Mouse (Mus musculus) Patski (cell line): ENCODE data around the gene Ggcx. TPM values are rescaled to one million over a fixed set of nuclear protein-coding genes. Genes with fewer than 3 reads are reported as not detected.
A peak's percentile ranks its signal among the peaks of the same experiment; 100 is the strongest.
"Not testable (repeated sequence)": the region's sequence is repeated elsewhere in the genome, so short reads cannot be mapped to it uniquely, and the experiment has no call there.

Experiments used
- ATAC-seq: fragments of 100-300 bp; one replicate; pipeline ENCODE4 v1.8.0; 2021
- CTCF ChIA-PET: fragments of 350-600 bp; sonication (Branson Sonifier 250); formaldehyde crosslinking; loops from one replicate; lab custom pipeline; 2022; ENCODE audit warnings: inconsistent platforms; lab: Charles Lee
- POLR2A ChIA-PET: fragments of 350-600 bp; sonication (Branson Sonifier 250); formaldehyde crosslinking; loops from one replicate; lab custom pipeline; 2022; ENCODE audit warnings: antibody characterized with exemption, inconsistent platforms; lab: Charles Lee
- DNase-seq: peaks from one replicate; pipeline ENCODE4 v3.0.0-alpha.2; 2011; ENCODE audit warnings: low read depth, low spot score
- H3K27me3 ChIP-seq: fragments of 371-371 bp; one replicate; pipeline ENCODE4 v1.5.1; 2021
- CTCF ChIP-seq: fragments of 100-300 bp; IDR thresholded peaks from one replicate; pipeline ENCODE4 v1.5.1; 2021
- in situ Hi-C: fragments of 300-500 bp; cut with MboI; formaldehyde crosslinking; loops from 3 replicates; pipeline ENCODE4 v1.11.1; 2018; ENCODE audit warnings: low pct_unique_long_range_greater_than_20kb, mixed read lengths
- polyA plus RNA-seq: library from polyadenylated mRNA; unstranded; gene quantifications from one replicate; pipeline ENCODE4 v1.2.3, GENCODE M21; 2021

The Ggcx gene
- polyA plus RNA-seq, 1 experiment from 2014 or later = 36.3 TPM

DNA sequence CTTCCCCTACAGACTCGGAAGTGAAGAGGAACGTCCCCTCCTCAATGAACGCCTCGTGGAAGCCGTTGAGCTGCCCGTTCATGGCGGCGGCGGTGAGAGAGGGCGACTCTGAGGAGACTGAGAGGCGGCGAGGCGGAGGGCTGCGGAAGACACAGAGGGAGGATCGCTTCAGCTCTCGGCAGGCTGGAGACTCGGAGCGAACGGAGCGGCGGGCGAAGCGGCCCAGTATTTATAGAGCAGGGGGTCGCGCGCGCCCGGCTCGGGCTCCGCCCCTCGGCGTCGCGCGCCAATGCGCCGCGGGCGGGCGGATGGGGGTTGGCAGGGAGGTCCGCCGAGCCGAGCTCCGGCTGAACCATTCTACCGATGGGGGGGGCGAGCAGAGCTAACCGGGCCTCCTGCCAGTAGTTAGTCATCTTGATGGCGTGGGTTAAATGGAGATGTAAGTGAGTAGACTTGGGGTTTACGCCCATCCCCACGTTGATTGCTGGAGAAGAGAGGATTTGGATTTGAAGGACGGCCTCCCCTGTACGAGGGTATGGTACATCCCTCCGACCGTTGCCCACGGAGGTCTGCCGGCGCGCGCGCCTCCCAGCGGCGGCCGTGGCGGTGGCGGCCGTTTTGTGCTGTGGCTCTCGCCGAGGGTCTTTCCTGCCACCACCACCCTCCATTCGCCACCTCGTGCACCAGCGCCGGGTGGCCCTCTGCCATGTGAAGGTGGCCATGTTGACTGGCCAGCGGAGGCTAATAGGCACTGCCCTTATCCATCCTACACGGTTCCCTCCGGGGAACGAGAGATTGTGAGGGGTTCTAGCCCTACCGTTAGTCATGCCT, 25.5 kb downstream of the Ggcx start, which contains the start of gene Mat2a:
Gene Mat2a, minus strand, starts transcription at position 204 of the 831 bp plus-strand sequence.
- no peak for TF ChIP-seq CTCF
- H3K27me3 ChIP-seq = no peaks in the 10 kb centered on the region
- ChIA-PET CTCF (interaction anchor here (1.1 to 1.8 kb wide), 5 partner anchors 14 to 95 kb away, joined by 3 to 5 read pairs (median 4); no protein-coding TSS in a partner anchor), POLR2A (interaction anchor here (0.6 to 3.0 kb wide), 6 partner anchors 9 to 104 kb away, joined by 3 to 17 read pairs (median 4); no protein-coding TSS in a partner anchor)
- DNase-seq (peak; percentile 66), ATAC-seq (peak; percentile 81)
- in situ Hi-C loops = no loop called here

DNA sequence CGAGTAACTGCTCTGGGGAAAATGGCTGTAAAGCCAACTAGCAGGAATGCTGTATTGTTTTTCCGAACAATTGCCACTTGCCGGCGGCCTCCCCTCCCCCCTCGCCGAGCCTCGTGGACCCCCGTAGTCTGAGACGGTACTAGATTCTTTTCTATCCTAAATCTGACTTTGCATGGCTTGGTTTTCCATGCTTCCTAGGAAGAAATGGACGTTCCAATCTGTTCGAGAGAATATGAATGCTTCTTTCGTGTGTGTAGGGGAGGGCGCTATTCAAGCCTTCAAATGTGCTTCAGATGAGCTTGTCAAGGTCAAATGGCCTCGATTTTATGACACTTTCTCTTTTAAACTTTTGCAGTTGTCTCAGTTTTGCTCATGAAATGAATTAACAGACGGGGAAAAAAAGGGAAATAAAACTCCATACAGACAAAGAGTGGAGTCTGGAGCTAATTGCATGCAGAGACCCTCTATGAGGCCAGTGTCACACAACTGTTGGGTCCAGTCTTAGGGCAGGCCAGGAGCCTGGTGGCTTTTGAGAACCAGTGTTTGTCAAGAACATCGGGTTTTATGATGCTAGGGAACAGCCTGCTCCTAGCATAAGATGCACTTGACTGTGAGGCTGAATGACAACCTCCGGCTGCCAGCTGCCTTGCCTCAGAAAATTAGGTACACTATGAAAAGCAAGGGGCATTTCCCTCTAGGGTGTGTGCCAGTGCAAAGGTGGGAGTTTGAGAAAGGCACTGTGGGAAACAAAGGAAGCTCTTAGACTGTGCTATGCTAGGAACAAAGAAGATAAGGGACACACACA, 26.3 kb downstream of the Ggcx start:
- in situ Hi-C loops = no loop called here
- ChIA-PET CTCF (interaction anchor here (1.1 to 1.8 kb wide), 5 partner anchors 9 to 94 kb away, joined by 3 to 5 read pairs (median 4); no protein-coding TSS in a partner anchor), POLR2A (interaction anchor here (0.6 to 3.0 kb wide), 3 partner anchors 9 to 28 kb away, joined by 3 to 17 read pairs (median 3); no protein-coding TSS in a partner anchor)
- ATAC-seq (no peak), DNase-seq (no peak)
- H3K27me3 ChIP-seq = no peaks in the 10 kb centered on the region
- TF ChIP-seq CTCF = no peak

GRCm38 (mm10) chr6:72442921-72443604, 29.0 kb downstream of the Ggcx start:
- H3K27me3 ChIP-seq = no peaks in the 10 kb centered on the region
- ChIA-PET POLR2A (no interaction called here), CTCF (interaction anchor here (1.2 to 1.5 kb wide), 2 partner anchors 11 to 68 kb away, joined by 3 to 4 read pairs; no protein-coding TSS in a partner anchor)
- in situ Hi-C loops = no loop called here
- ATAC-seq (no peak), DNase-seq (no peak)
- TF ChIP-seq CTCF = no peak

DNA sequence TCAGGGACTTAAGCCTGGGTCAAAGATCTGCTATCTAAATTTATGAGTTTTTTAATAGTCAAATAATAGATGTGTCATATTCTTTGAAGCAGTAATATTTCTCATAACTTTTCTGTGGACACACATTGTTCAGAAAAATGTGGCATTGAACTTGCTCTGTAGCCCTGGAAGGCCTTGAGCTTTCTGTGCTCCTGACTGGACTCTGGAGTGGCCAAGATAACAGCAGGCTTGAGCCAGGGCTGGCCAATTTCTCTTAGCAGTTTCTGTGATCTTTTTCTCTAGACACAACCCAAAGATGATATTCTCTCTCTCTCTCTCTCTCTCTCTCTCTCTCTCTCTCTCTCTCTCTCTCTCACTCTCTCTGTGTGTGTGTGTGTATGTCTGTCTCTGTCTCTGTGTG, 30.9 kb downstream of the Ggcx start:
- no peak for DNase-seq
- in situ Hi-C loops = no loop called here
- TF ChIP-seq CTCF = no peak
- H3K27me3 ChIP-seq = no peaks in the 10 kb centered on the region
- ChIA-PET CTCF (interaction anchor here (1.1 kb wide), 1 partner anchor 26 kb away, joined by 3 read pairs; no protein-coding TSS in a partner anchor), POLR2A (no interaction called here)
- ATAC-seq = no peak

GRCm38 (mm10) chr6:72447487-72447886, 33.4 kb downstream of the Ggcx start:
- no peak for ATAC-seq
- in situ Hi-C loops = no loop called here
- CTCF ChIA-PET = interaction anchor here (1.2 kb wide), 1 partner anchor 11 kb away, joined by 3 read pairs; no protein-coding TSS in a partner anchor
- no peaks in the 10 kb centered on the region for H3K27me3 ChIP-seq
- no peak for TF ChIP-seq CTCF
- POLR2A ChIA-PET = interaction anchor here (0.7 kb wide), 1 partner anchor 131 kb away, joined by 5 read pairs; no protein-coding TSS in a partner anchor
- DNase-seq = no peak

DNA sequence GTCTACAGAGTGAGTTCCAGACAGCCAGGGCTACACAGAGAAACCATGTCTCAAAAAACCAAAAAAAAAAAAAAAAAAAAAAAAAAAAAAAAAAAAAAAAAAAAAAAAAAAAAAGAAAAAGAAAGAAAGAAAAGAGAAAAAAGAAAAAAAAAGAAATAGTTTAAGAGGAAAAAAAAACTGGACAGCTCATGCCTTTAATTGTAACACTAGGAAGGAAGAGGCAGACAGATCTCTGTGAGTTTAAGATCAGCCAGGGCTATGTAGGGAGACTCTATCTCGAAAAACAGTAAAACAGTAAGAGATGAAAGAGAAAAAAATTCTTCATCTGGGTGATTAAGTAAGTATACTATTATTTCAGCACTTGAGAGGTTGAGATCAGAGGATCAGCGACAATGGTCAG, 37.7 kb downstream of the Ggcx start:
- POLR2A ChIA-PET = interaction anchor here (0.7 kb wide), 1 partner anchor 12 kb away, joined by 3 read pairs; the partner anchor contains the start of gene Mat2a
- in situ Hi-C loops, DNase-seq, ATAC-seq, CTCF ChIA-PET, H3K27me3 ChIP-seq: not testable (repeated sequence)

DNA sequence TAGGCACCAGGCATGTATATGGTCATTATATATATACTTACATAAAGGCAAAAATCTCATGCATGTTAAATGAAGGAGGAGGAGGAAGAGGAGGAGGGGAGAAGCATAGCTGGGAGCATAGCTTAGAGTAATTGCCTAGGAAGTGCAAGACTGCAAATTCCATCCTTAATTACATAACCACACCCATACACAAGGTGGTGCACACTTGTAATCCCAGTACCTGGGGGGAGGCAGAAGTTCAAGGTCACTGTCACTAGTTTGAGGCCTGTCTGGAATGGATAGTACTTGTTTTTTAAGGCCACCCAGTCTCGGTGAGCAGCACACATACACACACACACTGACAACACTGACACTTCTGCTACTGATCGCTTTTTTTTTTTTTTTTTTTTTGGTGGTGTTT, 38.2 kb downstream of the Ggcx start:
- no peak for TF ChIP-seq CTCF

GRCm38 (mm10) chr6:72453578-72453977, 39.5 kb downstream of the Ggcx start:
- CTCF ChIA-PET = interaction anchor here (1.4 to 1.8 kb wide), 2 partner anchors 10 to 14 kb away, joined by 3 to 4 read pairs; partner anchors contain the start of gene Mat2a
- no peak for ATAC-seq
- no peak for DNase-seq
- POLR2A ChIA-PET = no interaction called here
- in situ Hi-C loops = no loop called here
- no peaks in the 10 kb centered on the region for H3K27me3 ChIP-seq
- no peak for TF ChIP-seq CTCF

More for the DNA sequence above, 38.2 kb downstream of the Ggcx start:
- DNase-seq (no peak), ATAC-seq (no peak)
- H3K27me3 ChIP-seq = no peaks in the 10 kb centered on the region
- POLR2A ChIA-PET = interaction anchor here (0.7 kb wide), 1 partner anchor 13 kb away, joined by 3 read pairs; the partner anchor contains the start of gene Mat2a
- CTCF ChIA-PET = no interaction called here
- in situ Hi-C loops = no loop called here

DNA sequence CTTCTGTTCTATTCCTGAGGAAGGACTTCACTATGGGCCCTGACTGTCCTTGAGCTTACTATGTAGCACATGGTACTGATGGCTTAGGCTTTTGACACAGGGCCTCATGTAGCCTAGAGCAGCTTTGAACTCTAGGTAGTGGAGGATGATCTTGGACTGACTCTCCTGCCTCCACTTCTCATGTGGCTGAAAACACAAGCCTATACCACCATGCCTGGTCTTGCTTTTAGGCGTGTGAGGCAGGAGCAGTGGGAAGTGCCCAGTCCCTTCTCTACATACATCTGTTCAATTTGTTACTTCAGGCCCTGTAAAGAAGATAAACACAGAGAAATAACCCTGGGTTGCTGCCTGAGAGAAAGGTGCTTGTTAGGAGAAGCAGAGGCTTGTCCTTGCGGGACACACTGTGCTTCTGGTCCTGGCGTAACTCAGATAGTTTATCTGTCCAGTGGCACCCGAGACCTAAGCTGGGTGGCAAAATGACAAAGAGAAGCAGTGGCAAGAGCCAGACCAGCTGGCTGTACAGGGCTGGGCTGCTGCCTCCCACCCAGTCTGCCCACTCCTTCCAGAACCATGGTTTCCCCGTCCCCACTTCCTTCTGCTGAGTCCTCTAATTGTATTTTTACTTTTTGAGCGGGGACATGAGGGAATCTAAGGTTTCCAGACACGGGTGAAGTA, 40.1 kb downstream of the Ggcx start:
- TF ChIP-seq CTCF = no peak
- POLR2A ChIA-PET = no interaction called here
- in situ Hi-C loops = no loop called here
- CTCF ChIA-PET = interaction anchor here (1.2 to 1.8 kb wide), 5 partner anchors 10 to 78 kb away, joined by 3 to 4 read pairs (median 3); partner anchors contain the start of gene Mat2a
- no peaks in the 10 kb centered on the region for H3K27me3 ChIP-seq
- ATAC-seq (no peak), DNase-seq (no peak)
